Mouse (Mus musculus) spleen, postnatal 4 days (tissue): Measurements from ENCODE around the gene Tff3.

Experiments used
- DNase-seq, 2 experiments: peaks; one replicate each; pipeline ENCODE4 v3.0.0; 2022; ENCODE audit warnings: low spot score in 2 of 2

The Tff3 gene

GRCm38 (mm10) chr17:31125548-31126266, 3.7 kb downstream of the Tff3 start:
- no peak for DNase-seq

GRCm38 (mm10) chr17:31121975-31122374, 7.5 kb downstream of the Tff3 start:
- DNase-seq, result peak; percentile 55 to 86

- DNase-seq, result peak; percentile 74 to 92
Measured at GRCm38 (mm10) chr17:31119429-31119828, 10.0 kb downstream of the Tff3 start.

GRCm38 (mm10) chr17:31117946-31118345, 11.5 kb downstream of the Tff3 start:
- DNase-seq, result no peak

- no peak for DNase-seq
Measured at GRCm38 (mm10) chr17:31116063-31116462, 13.4 kb downstream of the Tff3 start.

GRCm38 (mm10) chr17:31113191-31113856, 16.1 kb downstream of the Tff3 start:
- no peak for DNase-seq

GRCm38 (mm10) chr17:31108388-31108787, 21.1 kb downstream of the Tff3 start:
- DNase-seq, result no peak

GRCm38 (mm10) chr17:31103823-31104222, 25.6 kb downstream of the Tff3 start:
- DNase-seq, result no peak

GRCm38 (mm10) chr17:31103007-31103570, 26.4 kb downstream of the Tff3 start:
- no peak for DNase-seq

GRCm38 (mm10) chr17:31098788-31099187, 30.7 kb downstream of the Tff3 start:
- DNase-seq, result no peak

- no peak for DNase-seq
Measured at GRCm38 (mm10) chr17:31096893-31097292, 32.6 kb downstream of the Tff3 start.

- DNase-seq, result no peak
Measured at GRCm38 (mm10) chr17:31095570-31095969, 33.9 kb downstream of the Tff3 start.

- no peak for DNase-seq
Measured at GRCm38 (mm10) chr17:31094781-31095180, 34.7 kb downstream of the Tff3 start.

- DNase-seq, result no peak
Measured at GRCm38 (mm10) chr17:31091023-31091735, 38.3 kb downstream of the Tff3 start.

- no peak for DNase-seq
Measured at GRCm38 (mm10) chr17:31089848-31090247, 39.6 kb downstream of the Tff3 start.

GRCm38 (mm10) chr17:31088711-31089110, 40.7 kb downstream of the Tff3 start:
- DNase-seq, result no peak

GRCm38 (mm10) chr17:31086196-31086595, 43.2 kb downstream of the Tff3 start:
- DNase-seq, result no peak

GRCm38 (mm10) chr17:31085519-31085918, 43.9 kb downstream of the Tff3 start:
- DNase-seq, result no peak

- no peak for DNase-seq
Measured at GRCm38 (mm10) chr17:31082296-31083078, 47.0 kb downstream of the Tff3 start.

GRCm38 (mm10) chr17:31079078-31079840, 50.2 kb downstream of the Tff3 start:
- no peak for DNase-seq

GRCm38 (mm10) chr17:31078581-31078980, 50.9 kb downstream of the Tff3 start:
- no peak for DNase-seq
